Mouse (Mus musculus) CH12.LX (cell line): ENCODE data around the gene Zfp273.

Experiments
- CHD1 ChIP-seq: IDR thresholded peaks from 2 replicates; pipeline ENCODE4 v1.6.1; 2012; ENCODE audit warnings: low read depth, low read length, improper control_type of control experiment, inconsistent platforms
- CHD2 ChIP-seq: IDR thresholded peaks from 2 replicates; pipeline ENCODE4 v1.6.1; 2011; ENCODE audit warnings: low read length, improper control_type of control experiment
- CTCF ChIP-seq, 2 experiments: IDR thresholded peaks in 1 of 2; conservative IDR thresholded peaks in 1 of 2; 2 replicates each; pipeline ENCODE4 v1.5.1; 2011 to 2012; ENCODE audit warnings: low read depth in 2 of 2, low read length in 2 of 2, improper control_type of control experiment in 1 of 2, inconsistent platforms in 1 of 2, mild to moderate bottlenecking in 1 of 2, moderate library complexity in 1 of 2
- EP300 ChIP-seq: IDR thresholded peaks from 2 replicates; pipeline ENCODE4 v1.6.1; 2011; ENCODE audit warnings: low read length, improper control_type of control experiment
- MAZ ChIP-seq: IDR thresholded peaks from 2 replicates; pipeline ENCODE4 v1.6.1; 2012; ENCODE audit warnings: low read depth, mild to moderate bottlenecking, inconsistent platforms, low read length, improper control_type of control experiment, moderate library complexity
- MYC ChIP-seq: IDR thresholded peaks from 2 replicates; pipeline ENCODE4 v1.6.1; 2011; ENCODE audit warnings: low read depth, mild to moderate bottlenecking, improper control_type of control experiment, low read length
- POLR2A ChIP-seq: IDR thresholded peaks from 2 replicates; pipeline ENCODE4 v1.6.1; 2011; ENCODE audit warnings: low read depth, mild to moderate bottlenecking, improper control_type of control experiment, low read length
- RCOR1 ChIP-seq: conservative IDR thresholded peaks from 2 replicates; pipeline ENCODE4 v1.6.1; 2012; ENCODE audit warnings: low read depth, mild to moderate bottlenecking, inconsistent platforms, low read length, improper control_type of control experiment
- SMC3 ChIP-seq: IDR thresholded peaks from 2 replicates; pipeline ENCODE4 v1.6.1; 2011; ENCODE audit warnings: low read depth, low read length, improper control_type of control experiment
- TCF12 ChIP-seq: IDR thresholded peaks from 2 replicates; pipeline ENCODE4 v1.6.1; 2014; ENCODE audit warnings: low read depth, mild to moderate bottlenecking, inconsistent platforms, low read length, improper control_type of control experiment
- ZNF384 ChIP-seq: IDR thresholded peaks from 2 replicates; pipeline ENCODE4 v1.6.1; 2012; ENCODE audit warnings: low read depth, low read length, improper control_type of control experiment, inconsistent platforms

GRCm38 (mm10) chr13:67844853-67845194 lies 31.3 kb downstream of the Zfp273 start:
- TF ChIP-seq RCOR1: no peak
- no peak for TF ChIP-seq MYC
- TF ChIP-seq EP300: no peak
- TF ChIP-seq CTCF (conservative IDR thresholded peaks at IDR 0.05 in 1 of 2, IDR thresholded peaks at IDR 0.05 in 1 of 2; ENCODE audit: low read depth in 2 of 2, low read length in 2 of 2): no peak
- TF ChIP-seq POLR2A: no peak
- TF ChIP-seq CHD1: no peak
- TF ChIP-seq CHD2: no peak
- TF ChIP-seq TCF12: no peak
- TF ChIP-seq ZNF384: no peak
- TF ChIP-seq SMC3: no peak
- no peak for TF ChIP-seq MAZ
